Mouse (Mus musculus) cerebellum, adult 2 months (tissue): ENCODE data around the gene Spn.

Source experiments
- CTCF ChIP-seq: fragments of 200-500 bp; IDR thresholded peaks from 2 replicates; pipeline ENCODE4 v1.5.1; 2011; ENCODE audit warnings: low read depth, mild to moderate bottlenecking, control low read depth, low read length, moderate library complexity, borderline replicate concordance; ENCODE audit not compliant: insufficient read depth
- POLR2A ChIP-seq: fragments of 200-500 bp; IDR thresholded peaks from 2 replicates; pipeline ENCODE4 v1.6.1; 2011; ENCODE audit warnings: low read length, control low read depth, borderline replicate concordance; ENCODE audit not compliant: insufficient read depth

DNA sequence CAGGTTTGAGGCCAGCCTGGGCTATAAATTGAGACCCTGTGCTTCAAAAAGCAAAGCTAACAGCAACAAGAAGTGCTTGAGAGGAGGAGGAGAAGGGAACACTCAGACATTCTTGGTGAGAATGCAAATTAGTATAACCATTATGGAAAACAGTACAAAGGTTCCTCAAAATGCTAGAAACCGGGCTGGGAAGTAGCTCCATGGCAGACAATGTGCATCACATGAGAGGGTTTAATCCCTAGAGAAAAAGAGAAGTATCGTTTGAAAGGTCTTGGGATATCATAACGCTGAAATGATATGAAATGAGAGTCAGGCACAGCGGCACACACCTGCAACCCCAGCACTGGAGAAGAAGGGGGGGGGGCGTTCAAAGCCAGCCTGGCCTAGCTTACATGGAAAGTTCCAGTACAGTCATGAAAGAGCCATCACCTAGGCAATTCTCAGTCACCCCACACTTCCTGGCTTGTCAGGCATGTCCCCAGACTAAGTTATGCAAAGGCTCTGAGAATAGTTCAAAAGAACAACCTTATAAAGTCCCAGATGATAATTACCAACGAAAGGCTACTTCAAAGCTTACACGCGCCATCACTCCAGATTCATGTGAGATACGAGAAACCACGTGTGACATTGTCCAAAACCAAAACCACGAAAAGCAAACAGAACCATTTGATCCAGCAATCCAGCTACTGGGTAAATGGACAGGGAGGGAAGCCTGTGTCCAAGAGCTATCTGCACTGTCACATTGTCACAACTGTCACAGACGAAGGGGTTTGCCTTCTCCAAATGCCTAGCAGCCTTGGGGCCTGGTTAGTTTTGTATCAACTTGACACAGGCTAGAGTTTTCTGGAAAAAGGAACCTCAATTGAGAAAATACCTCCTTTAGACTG is 28.2 kb upstream of the Spn start:
- TF ChIP-seq CTCF (no peak), POLR2A (no peak)
